Mouse (Mus musculus) megakaryocyte, embryonic 14.5 days (primary cell): Measurements from ENCODE around the gene Speer3. TPM values are rescaled to one million over a fixed set of nuclear protein-coding genes. Genes with fewer than 3 reads are reported as not detected.
"Not testable (repeated sequence)": the region's sequence is repeated elsewhere in the genome, so short reads cannot be mapped to it uniquely, and the experiment has no call there.

ENCODE experiments used
- H3K27me3 ChIP-seq: replicated peaks from 2 replicates; pipeline ENCODE3; 2012; ENCODE audit warnings: inconsistent platforms
- H3K36me3 ChIP-seq: replicated peaks from 2 replicates; pipeline ENCODE3; 2012; ENCODE audit warnings: low read length, inconsistent platforms, mixed read lengths
- H3K4me1 ChIP-seq: 2 replicates; pipeline ENCODE4 v1.6.1; 2012; ENCODE audit warnings: inconsistent platforms
- H3K4me3 ChIP-seq: replicated peaks from 2 replicates; pipeline ENCODE3; 2012; ENCODE audit warnings: moderate library complexity, mild to moderate bottlenecking, inconsistent platforms
- H3K9me3 ChIP-seq: 2 replicates; pipeline ENCODE4 v1.6.1; 2012; ENCODE audit warnings: inconsistent platforms
- FLI1 ChIP-seq: IDR thresholded peaks from 2 replicates; pipeline ENCODE4 v1.6.1; 2012; ENCODE audit warnings: low read length, inconsistent platforms, mixed read lengths
- GATA1 ChIP-seq: IDR thresholded peaks from 3 replicates; pipeline ENCODE4 v1.6.1; 2012; ENCODE audit warnings: mixed read lengths, low read length, inconsistent platforms, borderline replicate concordance
- polyA plus RNA-seq: library from polyadenylated mRNA; stranded (reverse); fragments of >175 nt; gene quantifications from 2 replicates; pipeline ENCODE4 v1.2.3, GENCODE M21; 2012; ENCODE audit warnings: low replicate concordance; ENCODE audit not compliant: insufficient read depth

Speer3 gene
- not detected in 2 replicates for polyA plus RNA-seq

- no peaks in the 10 kb centered on the region for H3K27me3 ChIP-seq
- H3K4me1 ChIP-seq = no peaks in the 10 kb centered on the region
- no peaks in the 10 kb centered on the region for H3K36me3 ChIP-seq
- TF ChIP-seq FLI1 = no peak
- TF ChIP-seq GATA1 = no peak
- no peaks in the 10 kb centered on the region for H3K9me3 ChIP-seq
- no peak within 1 kb of the TSS for H3K4me3 ChIP-seq
Measured at GRCm38 (mm10) chr5:13791319-13791718, at the start of gene Speer3. TSS of gene Speer3 (plus strand) at chr5:13791619.

- not testable (repeated sequence) for H3K27me3 ChIP-seq, H3K4me3 ChIP-seq, H3K9me3 ChIP-seq, H3K36me3 ChIP-seq, H3K4me1 ChIP-seq
Measured at GRCm38 (mm10) chr5:13810496-13810895, 19.1 kb downstream of the Speer3 start.

- no peak for TF ChIP-seq FLI1
- TF ChIP-seq GATA1 = no peak
- Histone ChIP-seq H3K27me3 (no peaks in the 10 kb centered on the region), H3K4me3 (no peak overlapping the region), H3K9me3 (peaks cover 6% of the 10 kb centered on the region; the same call in 1 of the 2 replicates), H3K4me1 (no peaks in the 10 kb centered on the region), H3K36me3 (no peaks in the 10 kb centered on the region)
Measured at GRCm38 (mm10) chr5:13825108-13825507, 33.7 kb downstream of the Speer3 start.

GRCm38 (mm10) chr5:13826708-13827107 lies 35.3 kb downstream of the Speer3 start:
- TF ChIP-seq FLI1 (no peak), GATA1 (no peak)
- Histone ChIP-seq H3K9me3 (peaks cover 6% of the 10 kb centered on the region; the same call in 1 of the 2 replicates), H3K27me3 (no peaks in the 10 kb centered on the region), H3K36me3 (no peaks in the 10 kb centered on the region), H3K4me1 (no peaks in the 10 kb centered on the region), H3K4me3 (no peak overlapping the region)

- Histone ChIP-seq H3K4me1 (no peaks in the 10 kb centered on the region), H3K9me3 (no peaks in the 10 kb centered on the region), H3K27me3 (no peaks in the 10 kb centered on the region), H3K36me3 (no peaks in the 10 kb centered on the region), H3K4me3 (no peak overlapping the region)
- no peak for TF ChIP-seq GATA1
- no peak for TF ChIP-seq FLI1
Measured at GRCm38 (mm10) chr5:13844317-13844716, 52.9 kb downstream of the Speer3 start.

Other genes with a start within 250 kb of the Speer3 start
- gene Sema3e, start 233.7 kb downstream of the Speer3 start, polyA plus RNA-seq = 0.04 TPM in 1 of 2 replicates, not detected in the other